Mouse (Mus musculus) thymus, postnatal 14 days (tissue): ENCODE measurements around the gene Fig4.

Source experiments
- DNase-seq: peaks from one replicate; pipeline ENCODE4 v3.0.0; 2021

Gene Fig4

GRCm38 (mm10) chr10:41260243-41261006 is 42.6 kb downstream of the Fig4 start:
- DNase-seq, result no peak

GRCm38 (mm10) chr10:41250749-41251065 is 52.4 kb downstream of the Fig4 start:
- no peak for DNase-seq

GRCm38 (mm10) chr10:41250045-41250748 is 52.9 kb downstream of the Fig4 start:
- DNase-seq, result no peak

GRCm38 (mm10) chr10:41249006-41249659 is 53.9 kb downstream of the Fig4 start:
- DNase-seq, result no peak

GRCm38 (mm10) chr10:41247800-41248473 is 55.1 kb downstream of the Fig4 start:
- DNase-seq, result no peak

GRCm38 (mm10) chr10:41246111-41246510 is 56.9 kb downstream of the Fig4 start:
- no peak for DNase-seq

GRCm38 (mm10) chr10:41245477-41245876 is 57.6 kb downstream of the Fig4 start:
- DNase-seq, result no peak

GRCm38 (mm10) chr10:41245028-41245427 is 58.0 kb downstream of the Fig4 start:
- no peak for DNase-seq

GRCm38 (mm10) chr10:41243930-41244329 is 59.1 kb downstream of the Fig4 start:
- no peak for DNase-seq

- no peak for DNase-seq
These were observed 61.4 kb downstream of the Fig4 start for GRCm38 (mm10) chr10:41241558-41242242.

GRCm38 (mm10) chr10:41241080-41241479 is 62.0 kb downstream of the Fig4 start:
- no peak for DNase-seq

- DNase-seq, result no peak
These were observed 67.0 kb downstream of the Fig4 start for GRCm38 (mm10) chr10:41236020-41236419.

GRCm38 (mm10) chr10:41235584-41235983 is 67.5 kb downstream of the Fig4 start:
- DNase-seq, result no peak

GRCm38 (mm10) chr10:41235159-41235558 is 67.9 kb downstream of the Fig4 start:
- no peak for DNase-seq

- no peak for DNase-seq
These were observed 68.5 kb downstream of the Fig4 start for GRCm38 (mm10) chr10:41234552-41234951.

- DNase-seq, result no peak
These were observed 69.9 kb downstream of the Fig4 start for GRCm38 (mm10) chr10:41233140-41233539.

- DNase-seq, result no peak
These were observed 71.8 kb downstream of the Fig4 start for GRCm38 (mm10) chr10:41231163-41231835.

GRCm38 (mm10) chr10:41227626-41228025 is 75.4 kb downstream of the Fig4 start:
- DNase-seq, result no peak

GRCm38 (mm10) chr10:41223499-41223898 is 79.6 kb downstream of the Fig4 start:
- no peak for DNase-seq

GRCm38 (mm10) chr10:41221204-41221603 is 81.9 kb downstream of the Fig4 start:
- DNase-seq, result no peak

GRCm38 (mm10) chr10:41218897-41219296 is 84.2 kb downstream of the Fig4 start:
- no peak for DNase-seq

- DNase-seq, result no peak
These were observed 89.0 kb downstream of the Fig4 start for GRCm38 (mm10) chr10:41214083-41214482.
